Mouse (Mus musculus) MEL (cell line): Measurements from ENCODE around the gene Morn1.

Experiments
- BHLHE40 ChIP-seq: IDR thresholded peaks from 2 replicates; pipeline ENCODE4 v1.6.1; 2012; ENCODE audit warnings: low read depth, mild to moderate bottlenecking, inconsistent platforms, low read length, improper control_type of control experiment, borderline replicate concordance
- CTCF ChIP-seq, 3 experiments: IDR thresholded peaks in 2 of 3; conservative IDR thresholded peaks in 1 of 3; 2 replicates each; pipeline ENCODE4 v1.5.1; 2011 to 2012; ENCODE audit warnings: low read length in 3 of 3, low read depth in 2 of 3, mild to moderate bottlenecking in 2 of 3, improper control_type of control experiment in 1 of 3, inconsistent platforms in 1 of 3, mixed read lengths in 1 of 3, moderate library complexity in 1 of 3; ENCODE audit not compliant: control insufficient read depth in 1 of 3, insufficient read depth in 1 of 3, poor library complexity in 1 of 3, severe bottlenecking in 1 of 3
- ELF1 ChIP-seq: IDR thresholded peaks from 2 replicates; pipeline ENCODE4 v1.6.1; 2014; ENCODE audit warnings: low read depth, mild to moderate bottlenecking, inconsistent platforms, low read length, improper control_type of control experiment, moderate library complexity
- EP300 ChIP-seq, 2 experiments: IDR thresholded peaks; 2 replicates each; pipeline ENCODE4 v1.6.1; 2011; ENCODE audit warnings: improper control_type of control experiment in 2 of 2, low read length in 2 of 2, low read depth in 1 of 2, mild to moderate bottlenecking in 1 of 2
- HCFC1 ChIP-seq: IDR thresholded peaks from 2 replicates; pipeline ENCODE4 v1.6.1; 2012; ENCODE audit warnings: low read depth, mild to moderate bottlenecking, inconsistent platforms, low read length, improper control_type of control experiment, moderate library complexity
- POLR2A ChIP-seq, 2 experiments: IDR thresholded peaks; 2 replicates each; pipeline ENCODE4 v1.6.1; 2011 to 2012; ENCODE audit warnings: low read length in 2 of 2, mild to moderate bottlenecking in 2 of 2, control low read depth in 1 of 2, improper control_type of control experiment in 1 of 2, low read depth in 1 of 2, moderate library complexity in 1 of 2; ENCODE audit not compliant: control insufficient read depth in 1 of 2, insufficient read depth in 1 of 2, poor library complexity in 1 of 2
- POLR2AphosphoS5 ChIP-seq: IDR thresholded peaks from 2 replicates; pipeline ENCODE4 v1.6.1; 2012; ENCODE audit warnings: low read depth, borderline replicate concordance, mild to moderate bottlenecking, inconsistent platforms, low read length, moderate library complexity, mixed read lengths
- RAD21 ChIP-seq: IDR thresholded peaks from 2 replicates; pipeline ENCODE4 v1.6.1; 2011; ENCODE audit warnings: mild to moderate bottlenecking, low read depth, low read length, improper control_type of control experiment
- RCOR1 ChIP-seq: IDR thresholded peaks from 2 replicates; pipeline ENCODE4 v1.6.1; 2012; ENCODE audit warnings: low read depth, mild to moderate bottlenecking, inconsistent platforms, low read length, improper control_type of control experiment

DNA sequence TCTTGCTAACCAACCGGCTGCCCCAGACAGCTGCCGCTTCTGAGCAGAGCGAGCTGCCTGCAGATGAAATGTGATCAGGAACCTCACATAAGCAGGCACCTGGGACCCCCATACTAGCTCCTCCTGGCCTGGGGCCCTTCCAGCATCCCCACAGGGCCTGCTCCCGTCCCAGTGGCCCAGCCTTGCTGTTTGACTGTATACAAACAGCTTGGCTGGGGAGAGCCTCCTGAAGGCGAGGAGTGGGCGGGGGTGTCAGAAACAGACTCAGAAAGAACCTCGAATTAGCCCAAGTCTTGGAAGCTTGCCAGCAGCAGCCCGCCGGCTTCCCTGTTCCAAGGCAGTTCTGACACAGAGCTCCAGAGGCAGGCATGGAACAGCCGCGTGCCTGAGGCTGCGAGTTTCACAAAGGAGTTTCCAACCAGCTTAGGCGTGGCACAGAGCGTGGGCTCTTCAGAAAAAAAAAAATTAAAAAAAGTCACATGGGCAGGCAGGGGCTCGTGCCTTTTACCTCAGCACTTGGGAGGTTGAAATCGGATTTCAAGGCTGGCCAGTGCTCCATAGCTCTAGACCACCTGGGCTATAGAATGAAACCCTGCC lies 36.2 kb downstream of the Morn1 start:
- TF ChIP-seq RAD21: no peak
- TF ChIP-seq CTCF (IDR thresholded peaks at IDR 0.05 in 2 of 3, conservative IDR thresholded peaks at IDR 0.05 in 1 of 3; ENCODE audit: control insufficient read depth in 1 of 3, insufficient read depth in 1 of 3, low read depth in 2 of 3, low read length in 3 of 3, poor library complexity in 1 of 3, severe bottlenecking in 1 of 3): no peak
- no peak for TF ChIP-seq RCOR1
- no peak for TF ChIP-seq BHLHE40
- TF ChIP-seq EP300 (IDR thresholded peaks at IDR 0.05; ENCODE audit: low read depth in 1 of 2, low read length in 2 of 2): no peak
- no peak for TF ChIP-seq POLR2A (IDR thresholded peaks at IDR 0.05; ENCODE audit: control insufficient read depth in 1 of 2, insufficient read depth in 1 of 2, low read depth in 1 of 2, low read length in 2 of 2, poor library complexity in 1 of 2)
- TF ChIP-seq POLR2AphosphoS5: no peak
- no peak for TF ChIP-seq HCFC1
- TF ChIP-seq ELF1: no peak
